Mouse (Mus musculus): ENCODE data around the gene Lrrc39.

- TF ChIP-seq CTCF (IDR thresholded peaks at IDR 0.05; ENCODE audit: control insufficient read depth, insufficient read depth, insufficient replicate concordance, low read depth, low read length) (no peak), POLR2A (IDR thresholded peaks at IDR 0.05; ENCODE audit: control insufficient read depth, low read depth, low read length) (no peak)
These were observed 15.3 kb upstream of the Lrrc39 start for GRCm38 (mm10) chr3:116547430-116547829.

Data from testis, adult 2 months (tissue).